In the genomic region with DNA sequence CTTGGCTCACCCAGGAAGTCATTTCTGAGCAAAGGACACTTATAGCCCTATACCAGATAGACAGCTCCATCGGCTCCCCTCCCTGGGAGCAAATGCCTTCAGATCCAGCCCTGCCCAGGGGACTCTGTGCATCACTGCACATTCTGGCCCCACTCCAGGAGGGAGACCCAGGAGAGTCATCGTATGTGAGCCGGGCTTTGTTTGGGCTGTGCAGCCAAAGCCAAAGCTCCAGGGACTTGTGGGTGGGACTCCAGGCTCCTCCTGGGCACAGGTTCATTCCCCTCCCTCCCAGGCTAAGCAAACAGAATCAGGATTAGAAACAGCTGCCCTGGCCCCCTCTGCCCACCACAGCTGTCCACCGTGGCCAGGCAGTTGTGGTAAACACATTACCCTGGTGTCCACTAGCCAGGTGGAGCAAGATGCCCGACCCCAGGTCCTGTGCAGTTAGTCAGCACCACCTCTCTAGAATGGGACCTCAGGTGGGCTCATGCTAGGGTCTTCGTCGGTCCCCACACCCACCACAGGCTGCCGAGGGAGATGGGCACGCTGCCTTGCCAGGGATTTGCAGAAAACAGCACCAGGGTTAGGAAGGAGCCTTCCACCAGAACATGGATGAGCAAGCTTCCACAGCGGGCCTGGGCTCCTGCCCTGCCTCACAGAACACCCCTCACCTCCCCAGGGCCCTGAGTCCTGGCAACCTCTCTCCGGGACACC, we compare ENCODE assay signal across 8 mouse cellular contexts. TPM values are rescaled to one million over a fixed set of nuclear protein-coding genes. Genes with fewer than 3 reads are reported as not detected.
DNase-seq lines count a peak whose midpoint lies in the region; ATAC-seq and TF ChIP-seq lines count a peak whose summit lies in the region.

No protein-coding gene starts in this region.

- peaks cover 52% of the 10 kb centered on the region for H3K27me3 ChIP-seq in heart, embryonic 10.5 days (ENCODE audit: insufficient read depth, poor library complexity, severe bottlenecking)
- peaks cover 49% of the 10 kb centered on the region for H3K27me3 ChIP-seq in limb, embryonic 12.5 days
- H3K27me3 ChIP-seq in stomach, embryonic 16.5 days (ENCODE audit: control insufficient read depth, insufficient read depth, low read length), result peaks cover 18% of the 10 kb centered on the region

- 59% methylated on average over 11 of the region's 11 CpGs for WGBS in heart, embryonic 10.5 days
- 51% methylated on average over 11 of the region's 11 CpGs for WGBS in limb, embryonic 12.5 days
- 37% methylated on average over 11 of the region's 11 CpGs for WGBS in stomach, embryonic 16.5 days

- H3K9me3 ChIP-seq in heart, embryonic 10.5 days, result no peaks in the 10 kb centered on the region
- H3K9me3 ChIP-seq in limb, embryonic 12.5 days, result no peaks in the 10 kb centered on the region
- H3K9me3 ChIP-seq in stomach, embryonic 16.5 days (replicated peaks; ENCODE audit: control insufficient read depth, low read length), result no peaks in the 10 kb centered on the region

- no peaks in the 10 kb centered on the region for H3K36me3 ChIP-seq in heart, embryonic 10.5 days
- no peaks in the 10 kb centered on the region for H3K36me3 ChIP-seq in limb, embryonic 12.5 days
- no peaks in the 10 kb centered on the region for H3K36me3 ChIP-seq in stomach, embryonic 16.5 days (ENCODE audit: control insufficient read depth, insufficient read depth, low read length)

- peak overlapping the region; percentile 96 for H3K27ac ChIP-seq in left cerebral cortex, adult 2 months
- H3K27ac ChIP-seq in heart, embryonic 10.5 days, result peak overlapping the region; percentile 82; the same call in 1 of the 2 replicates
- H3K27ac ChIP-seq in limb, embryonic 12.5 days, result no peak overlapping the region
- H3K27ac ChIP-seq in stomach, embryonic 16.5 days (ENCODE audit: low read length), result no peak overlapping the region

- H3K9ac ChIP-seq in limb, embryonic 12.5 days (replicated peaks), result peak overlapping the region; percentile 78
- peak overlapping the region; percentile 73 for H3K9ac ChIP-seq in stomach, embryonic 16.5 days (ENCODE audit: low read length)

- TF ChIP-seq CTCF in left cerebral cortex, adult 2 months (IDR thresholded peaks at IDR 0.05), result no peak

- H3K4me3 ChIP-seq in left cerebral cortex, adult 2 months, result peak overlapping the region; percentile 92
- H3K4me3 ChIP-seq in heart, embryonic 10.5 days, result peak overlapping the region; percentile 76; the same call in 1 of the 2 replicates
- peak overlapping the region; percentile 69 for H3K4me3 ChIP-seq in limb, embryonic 12.5 days (replicated peaks)
- peak overlapping the region; percentile 54 for H3K4me3 ChIP-seq in stomach, embryonic 16.5 days (replicated peaks; ENCODE audit: low read length)

- H3K4me2 ChIP-seq in limb, embryonic 12.5 days, result peak overlapping the region; percentile 94
- H3K4me2 ChIP-seq in stomach, embryonic 16.5 days (ENCODE audit: low read depth, low read length), result peak overlapping the region; percentile 96

- ATAC-seq in limb, embryonic 12.5 days (ENCODE audit: insufficient number of reproducible peaks, insufficient read depth, low FRiP score, low TSS enrichment, low read depth), result no peak
- ATAC-seq in stomach, embryonic 16.5 days (ENCODE audit: insufficient read depth, low FRiP score), result 0 out of 2 replicates have a peak, but pooled peaks have one; percentile 5

- peaks cover 55% of the 10 kb centered on the region for H3K4me1 ChIP-seq in heart, embryonic 10.5 days
- peaks cover 42% of the 10 kb centered on the region for H3K4me1 ChIP-seq in limb, embryonic 12.5 days (replicated peaks)
- H3K4me1 ChIP-seq in stomach, embryonic 16.5 days (ENCODE audit: control insufficient read depth, insufficient read depth, low read length), result peaks cover 33% of the 10 kb centered on the region; the same call in 1 of the 2 replicates

- intact Hi-C loops in left cerebral cortex, adult 2 months (cut with DNase I), result loop anchor here (2.0 kb wide), 1 partner anchor 33 kb away; no protein-coding TSS in a partner anchor

- peak in 1 of 2 experiments; percentile 45 for DNase-seq in left cerebral cortex, adult 2 months (ENCODE audit: extremely low spot score in 1 of 2, low spot score in 2 of 2)
- no peak for DNase-seq in left cerebral cortex, adult 8-10 months (ENCODE audit: low spot score in 2 of 2)
- peak; percentile 83 to 84 for DNase-seq in cerebellum, postnatal 10 days
- no peak for DNase-seq in heart, embryonic 10.5 days (ENCODE audit: low spot score)
- no peak for DNase-seq in natural killer cell, adult 2 months (ENCODE audit: low spot score in 2 of 2)
- no peak for DNase-seq in B cell, adult 2 months

RNA-seq across cellular contexts. Expression of a gene that starts 1.0 kb away (rescaled TPM):
- 100 to 1,000 TPM; 193 to 203 TPM for total RNA-seq in left cerebral cortex, adult 2 months (2021)
- 100 to 1,000 TPM; 217 to 244 (median 225) TPM for total RNA-seq in left cerebral cortex, adult 8-10 months (2022)
- 0.51 and 0.58 TPM in 2 replicates for polyA plus RNA-seq in heart, embryonic 10.5 days (2016; fragmentation: Nextera tagmentation; extraction: Ambion mirVana)
- 5.4 and 6.9 TPM in 2 replicates for polyA plus RNA-seq in limb, embryonic 12.5 days (2016; fragmentation: Nextera tagmentation; extraction: Ambion mirVana)
- polyA plus RNA-seq in stomach, embryonic 16.5 days (2015; fragmentation: Nextera tagmentation; extraction: Ambion mirVana), result 1.9 and 3.3 TPM in 2 replicates

RNA-seq across cellular contexts. Expression of a gene that starts 40.6 kb away (rescaled TPM):
- 10 to 100 TPM; 33.8 to 37.1 TPM for total RNA-seq in left cerebral cortex, adult 2 months (2021)
- total RNA-seq in left cerebral cortex, adult 8-10 months (2022), result 10 to 100 TPM; 29.8 to 37.4 (median 32.2) TPM
- polyA plus RNA-seq in heart, embryonic 10.5 days (2016; fragmentation: Nextera tagmentation; extraction: Ambion mirVana), result 21.1 and 29.0 TPM in 2 replicates
- polyA plus RNA-seq in limb, embryonic 12.5 days (2016; fragmentation: Nextera tagmentation; extraction: Ambion mirVana), result 49.2 and 53.2 TPM in 2 replicates
- polyA plus RNA-seq in stomach, embryonic 16.5 days (2015; fragmentation: Nextera tagmentation; extraction: Ambion mirVana), result 11.8 and 12.0 TPM in 2 replicates

RNA-seq across cellular contexts. Expression of a gene that starts 52.5 kb away (rescaled TPM):
- total RNA-seq in left cerebral cortex, adult 2 months (2021), result 10 to 100 TPM; 15.9 to 16.9 TPM
- total RNA-seq in left cerebral cortex, adult 8-10 months (2022), result 10 to 100 TPM; 15.7 to 17.7 (median 17.0) TPM
- polyA plus RNA-seq in heart, embryonic 10.5 days (2016; fragmentation: Nextera tagmentation; extraction: Ambion mirVana), result 21.2 and 23.2 TPM in 2 replicates
- 17.0 and 18.3 TPM in 2 replicates for polyA plus RNA-seq in limb, embryonic 12.5 days (2016; fragmentation: Nextera tagmentation; extraction: Ambion mirVana)
- 19.2 and 21.2 TPM in 2 replicates for polyA plus RNA-seq in stomach, embryonic 16.5 days (2015; fragmentation: Nextera tagmentation; extraction: Ambion mirVana)

RNA-seq across cellular contexts. Expression of a gene that starts 52.7 kb away (rescaled TPM):
- 10 to 100 TPM; 33.7 to 38.6 TPM for total RNA-seq in left cerebral cortex, adult 2 months (2021)
- 10 to 100 TPM; 27.8 to 44.9 (median 35.4) TPM for total RNA-seq in left cerebral cortex, adult 8-10 months (2022)
- polyA plus RNA-seq in heart, embryonic 10.5 days (2016; fragmentation: Nextera tagmentation; extraction: Ambion mirVana), result 92.2 and 106 TPM in 2 replicates
- 67.5 and 71.9 TPM in 2 replicates for polyA plus RNA-seq in limb, embryonic 12.5 days (2016; fragmentation: Nextera tagmentation; extraction: Ambion mirVana)
- 69.2 and 69.3 TPM in 2 replicates for polyA plus RNA-seq in stomach, embryonic 16.5 days (2015; fragmentation: Nextera tagmentation; extraction: Ambion mirVana)

Comparison
In these comparisons a context has a peak if more than half of its experiments do, and no peak if none do; other contexts are left out.
1. DNase-seq: peak in cerebellum, postnatal 10 days (2 of 2); none in left cerebral cortex, adult 8-10 months (0 of 2), heart, embryonic 10.5 days (single experiment), natural killer cell, adult 2 months (0 of 2) and B cell, adult 2 months (0 of 2).
2. H3K27ac ChIP-seq: peak in left cerebral cortex, adult 2 months (single experiment) and heart, embryonic 10.5 days (single experiment); none in limb, embryonic 12.5 days (single experiment) and stomach, embryonic 16.5 days (single experiment).
3. Peak in every context shown above with its lines, with median percentiles within 50 percentile points of each other: H3K4me3 ChIP-seq.